Mouse (Mus musculus) myocyte (in vitro differentiated cells): ENCODE measurements around the gene Smok3c.

ENCODE experiments used
- E2F4 ChIP-seq: IDR thresholded peaks from one replicate; pipeline ENCODE4 v1.6.1; 2011; ENCODE audit warnings: mild to moderate bottlenecking, control low read depth, moderate library complexity; ENCODE audit not compliant: insufficient read depth
- MAX ChIP-seq: IDR thresholded peaks from one replicate; pipeline ENCODE4 v1.6.1; 2011; ENCODE audit warnings: low read depth, mild to moderate bottlenecking, control low read depth
- POLR2A ChIP-seq: IDR thresholded peaks from one replicate; pipeline ENCODE4 v1.6.1; 2011; ENCODE audit warnings: low read depth, mild to moderate bottlenecking, control low read depth, moderate library complexity; ENCODE audit not compliant: insufficient read length
- TCF12 ChIP-seq: IDR thresholded peaks from one replicate; pipeline ENCODE4 v1.6.1; 2011; ENCODE audit warnings: mild to moderate bottlenecking, control low read depth; ENCODE audit not compliant: poor library complexity, insufficient read depth, severe bottlenecking
- USF1 ChIP-seq: IDR thresholded peaks from one replicate; pipeline ENCODE4 v1.6.1; 2011; ENCODE audit warnings: low read depth, mild to moderate bottlenecking, control low read depth, moderate library complexity

- TF ChIP-seq E2F4 (no peak), USF1 (no peak), MAX (no peak), POLR2A (no peak), TCF12 (no peak)
Measured at GRCm38 (mm10) chr5:138086842-138087241, 33.8 kb downstream of the Smok3c start.
